In genomic region chr11:97815736-97816135, GRCm38 (mm10) we compare ENCODE assay signal across 11 mouse cellular contexts. TPM values are rescaled to one million over a fixed set of nuclear protein-coding genes. Genes with fewer than 3 reads are reported as not detected.
DNase-seq lines count a peak whose midpoint lies in the region; ATAC-seq and TF ChIP-seq lines count a peak whose summit lies in the region.
"Had no signal": no experiment of that assay in that cellular context is flagged by ENCODE, and none has a peak within 500 bp of the region (broad histone marks: within the 10 kb centered on the region; RNA-seq: fewer than 3 reads in every experiment).

No protein-coding gene starts in this region.

- no peak overlapping the region for H3K4me3 ChIP-seq in heart, embryonic 10.5 days
- H3K4me3 ChIP-seq in heart, embryonic 11.5 days (ENCODE audit: low read depth, low read length) = no peak overlapping the region
- H3K4me3 ChIP-seq in midbrain, embryonic 10.5 days = no peak overlapping the region
- H3K4me3 ChIP-seq in midbrain, embryonic 11.5 days (ENCODE audit: low read depth, low read length) = no peak overlapping the region
- no peak overlapping the region for H3K4me3 ChIP-seq in liver, postnatal 0 days (ENCODE audit: low read depth, low read length)

- TF ChIP-seq EP300 in liver, postnatal 0 days (IDR thresholded peaks at IDR 0.05; ENCODE audit: low read depth) = no peak

- DNase-seq in heart, embryonic 10.5 days (ENCODE audit: low spot score) = no peak
- DNase-seq in midbrain, embryonic 10.5 days (ENCODE audit: low spot score) = no peak
- no peak for DNase-seq in midbrain, embryonic 11.5 days (ENCODE audit: low spot score, missing footprints)
- no peak for DNase-seq in liver, postnatal 0 days
- no peak for DNase-seq in thymus, adult 18-20 months
- DNase-seq in adrenal gland, adult 2 months = no peak
- DNase-seq in layer of hippocampus, adult 9-10 months (ENCODE audit: low spot score) = no peak
- DNase-seq: gastrocnemius, postnatal 14 days; layer of hippocampus, postnatal 36 days had no signal

- no peak for TF ChIP-seq CTCF in liver, postnatal 0 days (IDR thresholded peaks at IDR 0.05; ENCODE audit: low read depth)

- WGBS in heart, embryonic 10.5 days = 75% methylated on average over 11 of the region's 11 CpGs
- WGBS in heart, embryonic 11.5 days (ENCODE audit: insufficient replicate concordance) = 70% methylated on average over 11 of the region's 11 CpGs
- 78% methylated on average over 11 of the region's 11 CpGs for WGBS in midbrain, embryonic 10.5 days
- WGBS in midbrain, embryonic 11.5 days = 67% methylated on average over 11 of the region's 11 CpGs
- WGBS in liver, postnatal 0 days (ENCODE audit: insufficient replicate concordance) = 65% methylated on average over 11 of the region's 11 CpGs

- no peak overlapping the region for H3K4me2 ChIP-seq in heart, embryonic 11.5 days
- H3K4me2 ChIP-seq in midbrain, embryonic 11.5 days = no peak overlapping the region
- H3K4me2 ChIP-seq in liver, postnatal 0 days (ENCODE audit: low read depth, low read length) = no peak overlapping the region

- no peak for ATAC-seq in heart, embryonic 11.5 days (replicated peaks; ENCODE audit: insufficient number of reproducible peaks, low FRiP score, low TSS enrichment)
- no peak for ATAC-seq in midbrain, embryonic 11.5 days (ENCODE audit: low FRiP score)
- no peak for ATAC-seq in liver, postnatal 0 days

- H3K4me1 ChIP-seq in heart, embryonic 10.5 days = peaks cover 99% of the 10 kb centered on the region
- peaks cover 62% of the 10 kb centered on the region for H3K4me1 ChIP-seq in heart, embryonic 11.5 days (ENCODE audit: control insufficient read depth, insufficient read depth, low read length)
- peaks cover 98% of the 10 kb centered on the region for H3K4me1 ChIP-seq in midbrain, embryonic 10.5 days
- H3K4me1 ChIP-seq in midbrain, embryonic 11.5 days (ENCODE audit: control insufficient read depth, insufficient read depth, low read length) = peaks cover 70% of the 10 kb centered on the region
- peaks cover 76% of the 10 kb centered on the region for H3K4me1 ChIP-seq in liver, postnatal 0 days (ENCODE audit: insufficient read depth)

- peaks cover 49% of the 10 kb centered on the region for H3K36me3 ChIP-seq in heart, embryonic 10.5 days
- H3K36me3 ChIP-seq in heart, embryonic 11.5 days (ENCODE audit: control insufficient read depth, insufficient read depth, low read length) = no peaks in the 10 kb centered on the region
- peaks cover 36% of the 10 kb centered on the region for H3K36me3 ChIP-seq in midbrain, embryonic 10.5 days
- no peaks in the 10 kb centered on the region for H3K36me3 ChIP-seq in midbrain, embryonic 11.5 days (ENCODE audit: control insufficient read depth, insufficient read depth, low read length)
- H3K36me3 ChIP-seq in liver, postnatal 0 days (replicated peaks; ENCODE audit: insufficient read depth, low read length) = peaks cover 25% of the 10 kb centered on the region

- H3K27me3 ChIP-seq in heart, embryonic 10.5 days (ENCODE audit: insufficient read depth, poor library complexity, severe bottlenecking) = no peaks in the 10 kb centered on the region
- no peaks in the 10 kb centered on the region for H3K27me3 ChIP-seq in heart, embryonic 11.5 days (ENCODE audit: control insufficient read depth, insufficient read depth, low read length)
- H3K27me3 ChIP-seq in midbrain, embryonic 10.5 days (ENCODE audit: low read depth, poor library complexity, severe bottlenecking) = 0 out of 2 replicates have a peak, but pooled peaks cover 6% of the 10 kb centered on the region
- no peaks in the 10 kb centered on the region for H3K27me3 ChIP-seq in midbrain, embryonic 11.5 days (ENCODE audit: control insufficient read depth, insufficient read depth, low read length)
- H3K27me3 ChIP-seq in liver, postnatal 0 days (ENCODE audit: insufficient read depth, low read length) = no peaks in the 10 kb centered on the region

- H3K9me3 ChIP-seq in heart, embryonic 10.5 days = no peaks in the 10 kb centered on the region
- no peaks in the 10 kb centered on the region for H3K9me3 ChIP-seq in heart, embryonic 11.5 days (replicated peaks; ENCODE audit: control insufficient read depth, low read length)
- no peaks in the 10 kb centered on the region for H3K9me3 ChIP-seq in midbrain, embryonic 10.5 days (replicated peaks)
- H3K9me3 ChIP-seq in midbrain, embryonic 11.5 days (ENCODE audit: control insufficient read depth, low read length) = no peaks in the 10 kb centered on the region
- H3K9me3 ChIP-seq in liver, postnatal 0 days (ENCODE audit: low read length) = no peaks in the 10 kb centered on the region

- peak overlapping the region; percentile 45 for H3K27ac ChIP-seq in heart, embryonic 10.5 days
- no peak overlapping the region for H3K27ac ChIP-seq in heart, embryonic 11.5 days (ENCODE audit: low read depth, low read length)
- H3K27ac ChIP-seq in midbrain, embryonic 10.5 days (replicated peaks) = peak overlapping the region; percentile 14
- no peak overlapping the region for H3K27ac ChIP-seq in midbrain, embryonic 11.5 days (ENCODE audit: low read depth, low read length)
- peak overlapping the region; percentile 64 for H3K27ac ChIP-seq in liver, postnatal 0 days (ENCODE audit: low read depth)

- no peak overlapping the region for H3K9ac ChIP-seq in heart, embryonic 11.5 days (ENCODE audit: low read depth, low read length)
- no peak overlapping the region for H3K9ac ChIP-seq in midbrain, embryonic 11.5 days (ENCODE audit: low read length)
- no peak overlapping the region for H3K9ac ChIP-seq in liver, postnatal 0 days (replicated peaks)

RNA-seq across cellular contexts. Expression of gene Lasp1, which starts 16.9 kb away (rescaled TPM):
- polyA plus RNA-seq in heart, embryonic 10.5 days (2016; fragmentation: Nextera tagmentation; extraction: Ambion mirVana) = 50.8 and 65.1 TPM in 2 replicates
- 30.0 and 37.5 TPM in 2 replicates for polyA plus RNA-seq in heart, embryonic 11.5 days (2014; fragmentation: Nextera tagmentation; extraction: Ambion mirVana)
- polyA plus RNA-seq in midbrain, embryonic 10.5 days (2016; fragmentation: Nextera tagmentation; extraction: Ambion mirVana) = 75.1 and 88.8 TPM in 2 replicates
- 52.6 and 59.2 TPM in 2 replicates for polyA plus RNA-seq in midbrain, embryonic 11.5 days (2014; fragmentation: Nextera tagmentation; extraction: Ambion mirVana)
- polyA plus RNA-seq in liver, postnatal 0 days (2015; fragmentation: Nextera tagmentation; extraction: Ambion mirVana) = 30.0 and 32.2 TPM in 2 replicates
- 100 to 1,000 TPM; 118 to 172 TPM for total RNA-seq in adrenal gland, adult 2 months (2021)
- 127 and 138 TPM in 2 replicates for polyA plus RNA-seq in adrenal gland, adult 2 months (2012; rRNA removed)

RNA-seq across cellular contexts. Expression of gene B230217C12Rik, which starts 24.8 kb away (rescaled TPM):
- polyA plus RNA-seq in heart, embryonic 10.5 days (2016; fragmentation: Nextera tagmentation; extraction: Ambion mirVana) = 9.2 and 9.6 TPM in 2 replicates
- 8.2 and 8.3 TPM in 2 replicates for polyA plus RNA-seq in heart, embryonic 11.5 days (2014; fragmentation: Nextera tagmentation; extraction: Ambion mirVana)
- polyA plus RNA-seq in midbrain, embryonic 10.5 days (2016; fragmentation: Nextera tagmentation; extraction: Ambion mirVana) = 12.6 and 14.3 TPM in 2 replicates
- polyA plus RNA-seq in midbrain, embryonic 11.5 days (2014; fragmentation: Nextera tagmentation; extraction: Ambion mirVana) = 14.7 and 17.3 TPM in 2 replicates
- polyA plus RNA-seq in liver, postnatal 0 days (2015; fragmentation: Nextera tagmentation; extraction: Ambion mirVana) = 0.25 and 0.28 TPM in 2 replicates
- total RNA-seq in adrenal gland, adult 2 months (2021) = 1 to 10 TPM; 2.9 to 4.6 TPM
- 1.8 and 2.5 TPM in 2 replicates for polyA plus RNA-seq in adrenal gland, adult 2 months (2012; rRNA removed)

RNA-seq across cellular contexts. Expression of gene Rpl23, which starts 33.5 kb away (rescaled TPM):
- 387 and 414 TPM in 2 replicates for polyA plus RNA-seq in heart, embryonic 10.5 days (2016; fragmentation: Nextera tagmentation; extraction: Ambion mirVana)
- 461 and 517 TPM in 2 replicates for polyA plus RNA-seq in heart, embryonic 11.5 days (2014; fragmentation: Nextera tagmentation; extraction: Ambion mirVana)
- 378 and 451 TPM in 2 replicates for polyA plus RNA-seq in midbrain, embryonic 10.5 days (2016; fragmentation: Nextera tagmentation; extraction: Ambion mirVana)
- polyA plus RNA-seq in midbrain, embryonic 11.5 days (2014; fragmentation: Nextera tagmentation; extraction: Ambion mirVana) = 441 and 443 TPM in 2 replicates
- 409 and 433 TPM in 2 replicates for polyA plus RNA-seq in liver, postnatal 0 days (2015; fragmentation: Nextera tagmentation; extraction: Ambion mirVana)
- 100 to 1,000 TPM; 700 to 846 TPM for total RNA-seq in adrenal gland, adult 2 months (2021)
- polyA plus RNA-seq in adrenal gland, adult 2 months (2012; rRNA removed) = 13.7 and 14.2 TPM in 2 replicates

RNA-seq across cellular contexts. Expression of gene 1700001P01Rik, which starts 40.0 kb away (rescaled TPM):
- 0.30 TPM in 1 of 2 replicates, not detected in the other for polyA plus RNA-seq in heart, embryonic 10.5 days (2016; fragmentation: Nextera tagmentation; extraction: Ambion mirVana)
- polyA plus RNA-seq in heart, embryonic 11.5 days (2014; fragmentation: Nextera tagmentation; extraction: Ambion mirVana) = 0.38 TPM in 1 of 2 replicates, not detected in the other
- polyA plus RNA-seq in midbrain, embryonic 10.5 days (2016; fragmentation: Nextera tagmentation; extraction: Ambion mirVana) = 0.20 and 0.46 TPM in 2 replicates
- polyA plus RNA-seq in midbrain, embryonic 11.5 days (2014; fragmentation: Nextera tagmentation; extraction: Ambion mirVana) = 0.47 and 0.78 TPM in 2 replicates
- polyA plus RNA-seq in liver, postnatal 0 days (2015; fragmentation: Nextera tagmentation; extraction: Ambion mirVana) = not detected in 2 replicates
- total RNA-seq in adrenal gland, adult 2 months (2021) = under 1 TPM in 1 of 2 experiments, not detected in 1; 0.49 TPM
- polyA plus RNA-seq in adrenal gland, adult 2 months (2012; rRNA removed) = not detected in 2 replicates
- total RNA-seq: gastrocnemius, postnatal 14 days had no signal
- polyA plus RNA-seq: spleen, adult 2 months had no signal

RNA-seq across cellular contexts. Expression of gene Cwc25, which starts 49.4 kb away (rescaled TPM):
- polyA plus RNA-seq in heart, embryonic 10.5 days (2016; fragmentation: Nextera tagmentation; extraction: Ambion mirVana) = 11.6 and 17.0 TPM in 2 replicates
- 9.2 and 9.9 TPM in 2 replicates for polyA plus RNA-seq in heart, embryonic 11.5 days (2014; fragmentation: Nextera tagmentation; extraction: Ambion mirVana)
- 20.5 and 21.8 TPM in 2 replicates for polyA plus RNA-seq in midbrain, embryonic 10.5 days (2016; fragmentation: Nextera tagmentation; extraction: Ambion mirVana)
- 12.6 and 15.0 TPM in 2 replicates for polyA plus RNA-seq in midbrain, embryonic 11.5 days (2014; fragmentation: Nextera tagmentation; extraction: Ambion mirVana)
- 5.5 and 5.8 TPM in 2 replicates for polyA plus RNA-seq in liver, postnatal 0 days (2015; fragmentation: Nextera tagmentation; extraction: Ambion mirVana)
- 10 to 100 TPM; 17.5 to 28.9 TPM for total RNA-seq in adrenal gland, adult 2 months (2021)
- polyA plus RNA-seq in adrenal gland, adult 2 months (2012; rRNA removed) = 5.1 and 6.5 TPM in 2 replicates

Comparison
In these comparisons a context has a peak if more than half of its experiments do, and no peak if none do; other contexts are left out.
1. H3K27ac ChIP-seq: peak in heart, embryonic 10.5 days (single experiment), midbrain, embryonic 10.5 days (single experiment) and liver, postnatal 0 days (single experiment); none in heart, embryonic 11.5 days (single experiment) and midbrain, embryonic 11.5 days (single experiment).
2. RNA of gene Rpl23, which starts 33.5 kb away (polyA plus RNA-seq): 461 to 517 TPM in heart, embryonic 11.5 days, 378 to 451 TPM in midbrain, embryonic 10.5 days, 441 to 443 TPM in midbrain, embryonic 11.5 days, 387 to 414 TPM in heart, embryonic 10.5 days and 409 to 433 TPM in liver, postnatal 0 days; 13.7 to 14.2 TPM in adrenal gland, adult 2 months; every median in the first group is over 10 times any median in the second.